Mouse (Mus musculus): ENCODE measurements around the gene Fam89b.

DNA sequence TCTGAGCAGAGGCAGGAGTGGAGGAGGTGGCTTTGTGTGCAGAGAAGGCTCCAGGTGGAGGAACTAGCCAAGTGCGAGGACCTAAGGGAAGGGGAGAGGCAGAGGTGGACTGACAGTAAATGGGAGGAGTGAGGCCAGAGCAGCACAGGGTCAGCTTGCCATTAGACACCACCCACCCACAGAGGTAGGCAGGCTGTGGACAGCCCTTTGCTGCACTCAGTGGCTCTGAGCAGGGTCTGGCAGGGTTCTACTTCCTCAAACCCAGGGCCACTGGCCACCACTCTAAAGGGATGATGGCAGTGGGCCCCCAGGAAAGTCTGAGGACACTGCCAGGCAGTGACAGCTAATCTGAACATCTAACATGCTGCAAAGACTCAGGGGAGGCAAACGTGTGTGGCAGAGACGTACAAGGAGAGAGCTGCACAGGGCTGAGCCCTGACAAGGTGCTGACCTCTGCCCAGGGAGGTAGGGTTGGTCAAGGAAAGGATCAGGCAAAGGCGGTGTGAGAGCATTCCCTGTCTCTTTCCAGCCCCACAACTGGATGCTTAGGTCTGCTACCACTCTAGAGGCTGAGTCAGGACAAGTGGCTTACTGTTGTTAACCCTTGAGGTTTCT lies 5.4 kb downstream of the Fam89b start:
- TF ChIP-seq CTCF (IDR thresholded peaks at IDR 0.05; ENCODE audit: control insufficient read depth, insufficient read depth, insufficient replicate concordance, low read depth, low read length) (no peak), POLR2A (IDR thresholded peaks at IDR 0.05; ENCODE audit: control insufficient read depth, low read depth, low read length) (no peak)
